Mouse (Mus musculus) megakaryocyte progenitor cell, adult 5-6 weeks (primary cell): ENCODE results near the gene Gm20388. TPM values are rescaled to one million over a fixed set of nuclear protein-coding genes. Genes with fewer than 3 reads are reported as not detected.

Source experiments
- ATAC-seq: replicated peaks from 2 replicates; pipeline ENCODE4 v1.8.0; 2016; ENCODE audit warnings: mild to moderate bottlenecking, moderate TSS enrichment, inconsistent platforms; ENCODE audit not compliant: poor library complexity
- total RNA-seq, 2 experiments: library from RNA; stranded (forward) in 1 of 2; stranded (reverse) in 1 of 2; fragments of 157-497, 149-512 nt in 1 of 2; fragments of 200-1000 nt in 1 of 2; gene quantifications; 2 replicates each; pipeline versions ENCODE4 v1.2.3 to v1.2.4; 2015 to 2017

Gm20388 gene
- total RNA-seq, 2 experiments from 2014 or later = 18.6 TPM; not detected in 1

DNA sequence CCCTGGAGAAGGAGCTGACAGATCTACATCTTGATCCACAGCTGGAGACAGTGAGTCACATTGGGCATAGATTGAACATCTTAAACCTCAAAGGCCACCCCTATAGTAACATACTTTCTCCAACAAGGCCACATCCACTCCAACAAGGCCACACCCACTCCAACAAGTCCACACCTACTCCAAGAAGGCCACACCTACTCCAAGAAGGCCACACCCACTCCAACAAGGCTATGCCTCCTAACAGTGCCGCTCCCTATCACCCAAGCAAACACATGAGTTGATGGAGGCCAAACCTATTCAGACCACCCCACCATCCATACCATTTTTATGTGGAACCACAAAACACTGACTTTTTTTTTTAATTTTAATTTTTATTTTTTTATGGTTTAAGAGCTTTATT, 3756.2 kb downstream of the Gm20388 start:
- ATAC-seq = no peak

DNA sequence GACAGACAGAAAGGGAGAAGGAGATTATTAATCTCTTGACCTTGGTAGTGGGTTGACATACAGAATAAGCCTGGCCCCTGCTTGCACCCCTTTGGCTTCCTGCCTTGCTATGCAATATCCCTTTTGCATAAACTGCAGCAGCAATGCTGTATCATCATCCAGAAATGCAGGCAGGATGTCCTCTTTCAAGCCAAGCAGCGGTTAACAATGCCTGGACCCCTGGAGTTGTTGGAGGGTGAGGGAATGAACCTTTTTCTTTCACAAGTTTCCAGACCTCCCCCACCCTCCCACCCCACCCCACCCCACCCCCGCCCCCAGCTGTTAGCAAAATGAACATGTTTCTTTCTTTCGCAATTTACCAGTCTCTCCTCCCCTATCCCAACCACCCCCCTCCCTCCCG, 3758.0 kb downstream of the Gm20388 start:
- ATAC-seq = peak; percentile 66

DNA sequence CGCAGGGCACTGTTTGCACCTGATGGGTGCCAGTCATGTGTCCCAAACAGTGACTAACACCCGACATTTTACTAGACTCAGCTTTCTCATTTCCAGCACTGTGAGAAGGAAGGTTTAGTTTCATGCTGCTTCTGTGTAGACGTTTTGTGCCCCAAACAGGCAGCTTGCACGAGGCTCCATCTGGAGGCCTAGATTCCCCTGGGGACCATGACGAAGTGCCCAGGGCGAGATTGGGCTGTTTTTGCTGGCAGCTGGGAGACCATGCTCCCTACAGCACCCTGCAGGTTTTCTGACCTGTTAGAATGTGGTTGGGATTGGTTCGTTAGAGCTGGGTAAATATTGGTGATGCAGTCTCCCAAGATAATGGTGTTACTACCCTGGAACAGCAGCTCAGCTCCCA, 3760.1 kb downstream of the Gm20388 start:
- no peak for ATAC-seq

DNA sequence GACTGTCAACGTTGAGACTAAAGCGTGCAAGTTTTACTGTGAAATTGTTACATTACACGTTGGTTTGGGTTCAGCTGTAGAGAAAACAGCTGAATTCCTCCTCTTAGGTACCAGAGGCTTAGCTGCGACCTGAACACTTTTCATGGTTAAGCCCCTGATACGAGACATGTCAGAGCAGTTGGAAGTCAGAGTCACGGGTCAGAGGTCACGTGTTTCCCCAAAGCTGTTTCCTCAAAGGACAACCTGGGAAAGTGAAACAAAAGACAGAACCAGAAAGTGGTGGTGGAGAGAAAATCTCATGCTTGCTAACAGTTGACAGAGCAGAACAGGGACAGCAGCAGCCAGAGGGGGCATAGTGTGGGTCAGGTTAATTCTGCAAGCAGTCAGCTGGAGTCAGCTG, 3760.8 kb downstream of the Gm20388 start:
- peak; percentile 10; the same call in 1 of the 2 replicates for ATAC-seq

DNA sequence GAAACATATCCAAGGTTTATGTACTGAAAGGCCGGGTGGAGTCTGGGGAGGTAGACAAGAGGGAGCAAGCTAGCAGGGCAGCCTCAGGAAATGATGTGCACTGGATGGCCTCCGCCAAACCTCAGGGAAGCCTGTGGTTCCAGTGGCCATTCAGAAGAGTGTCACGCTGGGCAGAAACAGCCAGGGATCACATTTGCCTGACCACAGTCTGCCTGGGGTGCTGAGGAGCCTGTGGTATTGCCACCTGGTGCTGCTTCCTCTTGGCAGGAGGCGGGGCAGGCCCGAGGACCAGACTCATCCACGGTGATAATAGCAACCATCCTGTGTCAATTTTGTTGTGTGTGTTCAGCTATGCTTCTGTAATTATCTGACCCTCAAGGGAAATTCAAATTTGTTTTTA, 3762.0 kb downstream of the Gm20388 start:
- ATAC-seq = peak; percentile 89

DNA sequence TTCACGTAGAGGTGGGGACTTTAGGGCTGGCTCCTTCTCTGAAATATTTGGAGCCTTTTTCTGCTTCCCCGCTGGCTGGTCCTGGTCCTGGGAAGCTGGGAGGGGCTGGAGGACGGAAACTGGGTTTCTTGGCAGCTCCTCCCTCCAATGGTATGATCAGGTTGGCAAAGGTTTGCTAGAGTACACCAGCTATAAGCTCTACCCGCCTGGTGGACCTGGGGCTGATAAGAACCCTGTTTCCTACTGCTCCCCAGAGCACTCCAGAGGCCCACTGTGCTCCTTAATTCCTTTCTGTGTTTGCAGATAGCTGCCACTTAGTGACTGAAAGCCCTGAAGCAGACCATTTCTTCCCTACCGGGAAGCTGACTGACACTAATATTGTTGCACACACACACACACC, 3765.0 kb downstream of the Gm20388 start:
- no peak for ATAC-seq

DNA sequence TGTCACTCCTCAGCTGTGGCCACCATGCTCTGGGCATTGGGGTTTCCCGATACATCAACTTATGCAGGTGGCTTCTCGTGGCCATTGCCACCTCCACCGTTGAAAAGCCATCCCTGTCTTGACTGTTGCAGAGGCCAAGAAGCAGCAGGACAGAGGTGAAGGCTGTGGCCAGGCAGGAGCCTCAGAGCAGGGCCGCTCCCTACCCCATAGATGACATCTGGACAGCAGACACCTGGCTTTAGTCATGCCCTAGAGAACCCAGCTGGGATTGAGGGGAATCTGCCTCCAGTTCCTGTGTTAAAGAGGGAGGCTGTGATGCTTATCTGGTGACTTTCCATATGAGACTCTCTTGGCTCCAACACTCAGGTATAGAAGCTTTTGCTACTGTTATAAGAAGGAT, 3767.7 kb downstream of the Gm20388 start:
- ATAC-seq = no peak

DNA sequence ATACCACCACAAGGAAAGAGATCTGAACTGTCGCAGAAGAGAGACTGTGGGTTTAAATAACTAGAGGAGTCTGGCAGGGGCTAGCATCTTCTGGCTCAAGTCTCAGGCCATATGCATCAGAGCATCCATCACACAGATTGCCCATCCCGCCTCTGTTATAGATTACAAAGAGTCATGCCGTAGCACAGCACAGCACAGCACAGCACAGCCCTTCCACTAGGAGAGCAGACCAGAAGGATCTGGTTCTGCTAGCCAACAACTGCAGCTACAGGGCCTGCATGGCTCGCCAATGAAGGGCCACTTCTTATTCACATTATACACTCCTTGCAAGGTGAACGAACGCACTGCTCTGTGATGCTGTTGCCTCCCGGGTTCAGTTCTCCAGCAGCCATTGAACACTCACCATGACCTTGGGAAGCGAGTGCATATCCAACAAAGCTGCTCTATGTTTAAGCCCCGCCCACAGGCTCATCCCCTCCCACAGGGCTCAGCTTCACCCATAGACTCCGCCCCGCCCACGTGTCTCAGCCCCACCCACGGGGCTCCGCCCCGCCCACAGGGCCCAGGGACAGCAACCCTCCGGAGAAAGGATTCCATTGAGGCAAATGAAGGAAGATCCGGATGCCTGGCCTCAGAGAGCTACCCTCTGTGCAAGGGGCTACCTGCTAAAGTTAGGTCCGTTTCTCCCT, 3771.6 kb downstream of the Gm20388 start:
- peak; percentile 54 for ATAC-seq

DNA sequence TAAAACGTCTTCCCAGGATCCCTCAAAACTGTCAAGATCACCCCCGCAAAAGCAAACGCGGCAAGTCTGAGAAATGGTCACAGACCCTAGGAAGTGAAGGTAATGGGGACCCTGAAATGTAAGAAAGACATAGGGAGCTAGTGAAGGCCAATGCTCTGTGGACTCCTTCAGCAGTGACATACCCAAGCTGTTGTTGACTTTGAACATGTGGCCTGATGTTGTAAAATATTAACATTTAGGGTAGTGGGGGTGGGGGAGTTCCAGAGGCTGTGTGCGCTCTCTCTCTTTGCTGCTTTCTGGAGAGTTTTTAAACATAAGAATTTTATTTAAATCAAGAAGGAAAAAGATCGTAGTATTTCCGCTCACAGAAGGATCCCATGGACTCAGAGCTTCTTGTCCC, 3772.7 kb downstream of the Gm20388 start:
- ATAC-seq = no peak

DNA sequence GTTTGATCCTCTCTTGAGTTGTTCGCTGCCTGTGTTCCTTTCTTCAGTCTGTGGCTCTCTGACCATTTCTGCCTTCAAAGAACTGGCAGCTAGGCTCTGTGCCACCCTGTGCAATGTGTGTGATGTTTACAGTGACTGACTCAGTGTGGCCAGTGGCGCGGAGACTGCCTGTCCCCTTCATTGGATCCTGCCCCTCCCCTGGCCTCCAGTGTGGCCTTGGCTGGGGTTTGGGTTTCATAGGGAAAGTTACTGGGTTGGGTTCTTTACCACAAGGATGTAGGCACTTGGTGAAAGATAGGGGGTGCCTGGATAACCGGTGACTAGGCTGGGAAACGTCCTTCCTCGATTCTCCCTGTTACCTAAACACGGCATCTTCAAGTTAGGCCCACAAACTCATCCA, 3774.2 kb downstream of the Gm20388 start:
- no peak for ATAC-seq

DNA sequence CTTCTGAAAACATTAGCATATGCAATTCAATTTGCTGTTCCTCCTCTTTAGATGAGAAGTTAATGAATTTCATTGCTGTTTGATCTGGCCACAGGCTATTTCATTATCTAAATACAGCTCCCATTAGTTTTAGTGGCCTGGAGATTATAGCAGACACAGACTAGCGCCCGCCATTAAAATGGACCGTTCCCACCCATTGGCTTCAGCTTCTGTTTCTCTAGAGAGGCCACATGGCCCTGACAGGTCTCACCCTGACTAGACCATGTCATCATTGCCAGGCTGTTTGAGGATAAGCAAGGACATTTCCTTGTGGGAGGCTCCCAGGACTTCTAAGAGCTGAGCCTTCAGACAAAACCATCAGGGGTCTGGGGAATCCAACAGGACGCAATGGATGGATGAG, 3774.8 kb downstream of the Gm20388 start:
- no peak for ATAC-seq

DNA sequence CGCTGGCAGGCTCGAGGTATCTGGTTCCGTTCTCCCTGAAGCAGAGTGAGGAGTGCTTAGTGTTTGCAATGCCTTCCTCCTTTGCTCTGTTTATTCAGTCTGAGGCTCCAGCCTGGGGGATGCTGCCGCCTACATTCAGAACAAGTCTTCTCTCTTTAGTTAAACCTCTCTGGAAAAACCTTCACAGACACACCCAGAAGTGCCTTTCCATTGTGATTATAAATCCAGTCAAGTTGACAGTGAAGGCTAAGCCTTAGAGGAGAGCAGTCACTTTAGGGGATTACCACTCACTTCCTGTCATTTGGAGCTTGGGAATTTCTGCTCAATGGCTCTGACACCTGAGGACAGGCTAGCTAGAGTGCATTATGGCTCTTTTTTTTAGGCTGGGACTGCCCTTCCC, 3777.2 kb downstream of the Gm20388 start:
- no peak for ATAC-seq

DNA sequence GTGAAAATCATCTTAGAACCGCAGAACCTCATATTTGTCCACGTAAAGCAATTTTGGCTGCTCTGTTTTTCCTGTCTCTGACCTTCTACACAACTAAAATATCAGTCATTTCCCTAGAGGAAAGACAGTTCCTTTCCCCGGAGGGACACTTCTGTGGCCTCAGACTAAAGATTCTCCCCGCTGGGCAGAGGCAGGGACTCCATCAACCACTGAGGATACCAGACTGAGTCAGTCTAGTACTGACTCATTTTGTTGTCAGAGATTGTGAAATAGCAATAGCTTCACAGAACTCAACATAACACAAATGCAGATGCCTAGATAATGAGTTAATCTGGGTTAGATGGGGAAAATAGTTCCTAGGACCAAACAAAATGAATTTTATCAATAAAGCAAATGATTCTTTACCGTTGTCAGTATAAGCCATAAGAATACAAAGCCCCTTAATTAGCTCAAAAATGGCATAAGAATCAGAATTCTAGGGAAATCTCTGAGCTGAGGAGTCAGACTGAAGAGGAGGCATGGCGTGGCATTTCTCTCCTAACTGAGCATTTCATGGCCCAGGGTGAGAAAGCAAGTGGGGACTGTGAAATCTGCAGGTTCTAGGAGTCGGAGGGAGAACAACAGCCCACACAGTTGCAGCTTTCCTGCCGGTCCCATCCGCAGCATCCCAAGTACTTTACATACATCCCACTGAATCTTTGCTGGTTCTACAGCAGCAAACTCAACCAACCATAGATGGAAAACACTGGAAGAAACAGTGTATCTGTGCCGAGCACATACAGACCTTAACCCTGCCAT, 3781.7 kb downstream of the Gm20388 start:
- no peak for ATAC-seq

DNA sequence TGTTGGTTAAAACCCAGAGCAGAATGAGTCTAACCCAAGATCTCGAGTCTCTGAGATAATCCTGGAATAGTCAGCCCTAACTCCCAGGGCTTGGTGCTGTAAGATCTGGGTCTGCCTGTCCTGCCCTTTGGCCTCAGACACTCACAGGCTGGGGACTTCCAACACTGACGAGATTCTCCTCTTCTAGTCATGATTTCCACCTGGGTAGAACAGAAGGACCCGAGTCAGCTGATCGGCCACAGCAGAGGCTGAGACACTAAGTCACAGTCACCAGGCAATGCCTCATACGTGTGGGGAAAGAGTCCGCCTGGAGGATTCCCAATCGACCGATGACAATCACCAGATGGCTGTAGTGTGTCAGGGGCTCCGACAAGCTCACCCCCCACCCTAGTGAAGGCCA, 3785.5 kb downstream of the Gm20388 start:
- no peak for ATAC-seq

DNA sequence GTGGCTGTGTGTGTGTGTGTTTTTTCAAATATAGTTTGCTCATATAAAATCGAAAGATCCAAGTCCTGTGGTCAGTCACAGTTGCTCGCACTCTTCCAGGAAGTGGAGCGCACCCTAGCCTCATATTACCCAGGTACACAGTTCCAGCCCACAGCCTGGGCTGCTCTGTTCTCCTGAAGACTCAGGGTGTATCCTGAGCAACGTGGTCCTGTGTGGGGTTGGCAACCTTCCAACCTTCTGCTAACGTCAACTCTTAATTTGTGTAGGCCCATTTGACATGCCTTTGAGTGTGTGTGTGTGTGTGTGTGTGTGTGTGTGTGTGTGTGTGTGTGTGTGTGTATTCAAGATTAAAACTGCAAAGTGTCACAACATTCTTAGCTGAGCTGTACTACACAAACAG, 3786.7 kb downstream of the Gm20388 start:
- ATAC-seq = no peak

DNA sequence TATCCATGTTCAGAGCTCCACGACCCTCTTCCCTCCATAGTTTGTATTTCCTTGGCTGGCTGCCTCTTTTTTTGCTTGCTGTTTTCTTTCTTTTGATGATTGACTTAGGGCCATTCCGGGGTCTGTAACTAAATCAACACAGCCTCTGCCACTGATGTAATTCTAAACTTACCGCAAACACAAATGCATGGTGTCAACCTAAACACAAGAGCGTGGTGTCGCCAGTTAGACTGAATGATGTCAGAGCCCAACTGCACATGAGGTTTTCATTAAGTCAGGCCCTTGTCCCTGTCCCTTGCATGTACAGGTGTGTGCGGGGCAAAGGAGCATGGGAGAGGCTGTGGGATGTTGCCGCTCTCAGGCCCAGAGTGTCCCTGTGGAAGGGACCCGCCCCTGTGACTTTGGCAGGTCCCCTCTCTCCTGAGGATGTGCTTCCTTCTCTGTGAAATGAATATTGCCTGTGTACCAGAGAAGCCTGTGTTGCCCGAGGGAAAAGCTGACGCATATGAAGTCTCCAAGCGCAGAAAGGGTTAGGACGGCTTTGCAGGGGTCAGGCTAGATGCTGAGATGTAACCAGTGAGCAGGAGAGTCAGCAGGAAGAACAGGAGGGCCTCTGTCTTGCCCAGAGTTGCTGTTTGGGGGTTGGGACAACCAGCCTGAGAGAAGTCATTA, 3789.9 kb downstream of the Gm20388 start:
- ATAC-seq = no peak

DNA sequence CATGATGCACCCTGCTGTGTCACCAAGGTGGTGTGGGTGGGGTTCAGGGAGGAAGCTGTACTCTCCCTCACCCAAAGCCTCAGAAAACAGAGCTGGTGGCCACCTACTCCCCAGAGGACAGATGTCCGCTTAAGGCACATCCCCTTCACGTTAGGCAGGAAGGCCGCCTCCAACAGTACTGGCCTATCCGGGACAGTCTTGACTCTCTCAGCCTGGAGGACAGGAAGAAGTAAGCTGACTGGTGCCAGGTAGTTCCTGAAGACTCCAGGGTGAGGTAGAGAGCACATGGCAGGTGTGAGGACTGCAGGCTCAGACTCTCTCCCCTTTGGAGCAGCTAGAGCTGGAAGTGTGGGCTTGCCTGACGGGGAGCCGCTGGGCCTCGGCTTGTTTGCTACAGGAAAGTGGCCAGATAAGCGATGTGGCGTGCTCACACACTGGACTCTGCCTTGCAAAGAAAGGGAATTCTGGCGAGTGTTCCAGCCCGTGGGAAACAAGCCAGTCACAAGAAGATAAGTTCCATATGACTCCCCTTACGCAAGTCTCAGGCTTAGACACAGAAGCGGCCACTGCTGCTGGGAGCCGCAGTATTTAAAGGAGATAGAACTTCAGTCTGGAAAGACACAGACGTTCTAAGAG, 3791.4 kb downstream of the Gm20388 start:
- no peak for ATAC-seq

DNA sequence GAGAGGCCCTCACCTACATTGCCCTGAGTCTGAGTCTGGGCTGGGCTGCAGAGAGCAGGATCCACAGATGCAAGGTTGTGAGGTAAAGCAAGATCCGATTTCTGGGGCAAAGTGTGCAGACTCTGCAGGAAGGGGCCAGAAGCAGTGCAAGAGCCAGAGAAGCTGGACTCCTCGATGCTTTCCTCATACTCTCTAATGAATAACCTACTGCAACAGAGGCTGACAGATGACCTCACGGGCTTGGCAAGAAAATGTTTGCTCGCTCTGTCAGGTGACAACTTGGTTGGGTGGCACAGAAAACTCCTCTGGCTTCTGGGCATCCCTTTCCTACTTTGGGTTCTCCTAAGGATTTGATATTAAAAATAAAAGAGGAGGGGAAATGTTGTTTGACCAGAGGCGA, 3794.7 kb downstream of the Gm20388 start:
- ATAC-seq = no peak

DNA sequence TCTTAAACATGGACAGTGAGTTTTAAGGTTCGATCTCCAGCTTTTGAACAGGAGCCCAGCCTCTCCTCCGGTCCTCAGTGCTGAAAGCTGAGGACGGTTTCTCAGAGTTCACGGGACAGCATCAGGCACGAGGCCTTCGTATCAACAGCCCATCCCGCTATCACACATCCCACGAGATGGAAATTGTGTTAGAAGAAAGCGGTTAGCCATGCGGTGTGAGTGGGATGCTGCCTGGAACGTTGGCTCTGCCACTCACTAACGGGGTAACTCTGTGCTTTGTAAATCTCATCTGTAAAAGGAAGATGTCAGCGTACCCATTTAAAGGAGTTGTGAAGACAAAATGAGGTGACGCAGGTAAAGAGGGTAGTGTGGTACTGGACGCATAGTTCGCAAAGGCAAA, 3796.5 kb downstream of the Gm20388 start:
- no peak for ATAC-seq

DNA sequence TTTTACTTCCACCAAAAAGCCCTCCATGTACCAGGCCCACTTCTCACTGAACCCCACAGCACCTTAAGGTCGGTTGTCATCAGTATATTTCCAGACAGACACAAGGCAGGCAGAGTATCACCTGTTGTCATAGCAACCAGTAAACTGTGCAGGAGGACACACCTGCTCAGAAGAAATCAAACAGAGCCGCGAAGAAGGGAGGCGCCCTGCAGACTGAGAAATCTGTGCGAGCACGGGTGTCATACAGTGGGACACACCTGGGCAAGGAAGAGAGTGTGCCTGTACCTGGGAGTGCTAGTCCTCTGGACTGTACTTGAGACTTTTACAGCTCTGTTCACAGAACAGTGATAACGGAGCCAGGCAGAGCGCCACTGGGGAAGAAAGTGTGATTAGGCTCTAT, 3798.1 kb downstream of the Gm20388 start:
- no peak for ATAC-seq

DNA sequence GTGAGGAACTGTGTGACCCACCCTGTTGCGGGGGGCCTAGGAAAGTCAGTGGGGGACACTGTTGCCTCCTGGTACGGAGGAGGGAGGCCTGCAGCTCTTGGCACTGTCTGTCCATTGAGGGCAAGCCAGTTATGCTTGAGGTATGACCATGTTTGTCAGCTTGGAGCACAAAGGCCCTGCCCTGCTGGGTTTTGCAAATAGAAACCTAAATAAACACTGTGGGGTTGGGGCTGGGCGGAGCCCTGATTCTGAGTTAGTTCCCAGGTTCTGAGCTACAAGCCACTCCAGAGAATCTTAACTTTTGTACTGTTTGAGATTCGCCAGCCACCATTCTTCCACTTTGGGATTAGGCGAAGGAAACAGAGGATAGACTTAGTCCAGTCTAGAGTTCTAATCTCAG, 3799.7 kb downstream of the Gm20388 start:
- ATAC-seq = no peak

DNA sequence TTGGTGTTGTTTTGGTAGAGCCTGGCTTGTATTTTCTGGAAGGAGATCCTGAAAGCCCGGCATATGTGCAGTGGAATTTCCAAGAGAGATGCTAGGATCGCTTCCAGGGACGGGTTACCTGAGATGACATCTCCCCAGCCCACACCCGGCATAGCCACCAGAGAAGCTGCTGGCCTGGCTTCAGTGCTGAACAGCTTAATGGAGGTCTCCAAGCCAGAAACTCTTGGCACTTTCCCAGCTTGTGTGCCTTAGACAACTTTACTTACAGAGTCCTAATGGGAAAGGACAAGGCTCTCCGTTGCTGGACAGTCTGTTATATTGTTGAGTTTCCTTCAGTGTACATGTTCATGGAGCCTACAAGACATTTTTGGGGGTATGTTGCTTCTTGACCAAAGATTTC, 3803.8 kb downstream of the Gm20388 start:
- no peak for ATAC-seq
